Mouse (Mus musculus) thymus, adult 2 months (tissue): ENCODE measurements around the gene Ufc1.

Experiments used
- CTCF ChIP-seq: fragments of 200-500 bp; IDR thresholded peaks from 2 replicates; pipeline ENCODE4 v1.5.1; 2012; ENCODE audit warnings: mild to moderate bottlenecking, control low read depth, low read length, moderate library complexity, borderline replicate concordance; ENCODE audit not compliant: control insufficient read depth, poor library complexity, insufficient read depth; ENCODE audit errors: extremely low read depth
- POLR2A ChIP-seq: fragments of 200-500 bp; IDR thresholded peaks from 2 replicates; pipeline ENCODE4 v1.6.1; 2012; ENCODE audit warnings: mild to moderate bottlenecking, low read length, control low read depth, moderate library complexity; ENCODE audit not compliant: control insufficient read depth, poor library complexity, insufficient read depth; ENCODE audit errors: extremely low read depth

DNA sequence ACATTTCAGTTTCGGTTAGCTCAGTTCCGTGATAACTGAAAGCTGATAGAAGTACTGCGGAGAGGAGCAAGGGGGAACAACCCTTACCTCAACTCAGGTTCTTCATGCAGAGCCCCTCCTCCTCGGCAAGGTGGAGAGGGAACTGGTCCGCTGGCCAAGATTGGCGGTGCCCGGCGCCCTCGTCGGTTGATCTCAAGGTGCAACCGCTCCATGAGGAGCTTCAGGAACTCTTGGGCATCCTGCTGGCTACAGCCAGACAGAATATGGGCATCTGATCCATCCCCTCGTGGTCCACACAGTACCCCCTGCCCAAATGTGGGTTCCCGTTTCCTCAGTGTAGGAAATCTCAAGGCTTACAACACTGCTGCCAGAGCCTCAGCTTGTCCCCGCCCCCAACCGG is 10.3 kb downstream of the Ufc1 start:
- no peak for TF ChIP-seq POLR2A
- TF ChIP-seq CTCF, result no peak
